Mouse (Mus musculus): Measurements from ENCODE around the gene Kif18a. TPM values are rescaled to one million over a fixed set of nuclear protein-coding genes. Genes with fewer than 3 reads are reported as not detected.

The Kif18a gene
- polyA plus RNA-seq, 2 experiments from 2014 or later, result 6.2 to 8.7 TPM

GRCm38 (mm10) chr2:109384019-109384418 is 103.5 kb downstream of the Kif18a start:
- ATAC-seq, result no peak

GRCm38 (mm10) chr2:109386211-109386610 is 105.7 kb downstream of the Kif18a start:
- ATAC-seq, result no peak

GRCm38 (mm10) chr2:109388733-109389132 is 108.2 kb downstream of the Kif18a start:
- ATAC-seq, result no peak

GRCm38 (mm10) chr2:109389977-109390376 is 109.4 kb downstream of the Kif18a start:
- ATAC-seq, result no peak

Other genes with a start within 250 kb of the Kif18a start
- gene Mettl15, start within 50 bp of the Kif18a start, polyA plus RNA-seq (2017; shearing (Covaris generic)), result 10 to 100 TPM; 13.3 to 18.6 TPM

Data from activated CD4-positive, CD25-positive, alpha-beta regulatory T cell, adult 4 months (primary cell).